Mouse (Mus musculus): ENCODE results near the gene Ap5b1.

GRCm38 (mm10) chr19:5601752-5602541, 34.1 kb downstream of the Ap5b1 start, which contains the start of gene Rnaseh2c:
- TF ChIP-seq CTCF (IDR thresholded peaks at IDR 0.05; ENCODE audit: extremely low read depth, insufficient read length, insufficient replicate concordance, low read depth, low read length) = no peak
- peak; percentile 60 for TF ChIP-seq POLR2A (IDR thresholded peaks at IDR 0.05; ENCODE audit: low read depth, low read length)
